Mouse (Mus musculus) monocyte, adult 2 months (primary cell): ENCODE data around the gene Clcc1.
A peak's percentile ranks its signal among the peaks of the same experiment; 100 is the strongest.
"Not testable (repeated sequence)": the region's sequence is repeated elsewhere in the genome, so short reads cannot be mapped to it uniquely, and the experiment has no call there.

Experiments used
- DNase-seq, 2 experiments: peaks; one replicate each; pipeline ENCODE4 v3.0.0; 2022; ENCODE audit warnings: low spot score in 2 of 2, low read depth in 1 of 2

Gene Clcc1

DNA sequence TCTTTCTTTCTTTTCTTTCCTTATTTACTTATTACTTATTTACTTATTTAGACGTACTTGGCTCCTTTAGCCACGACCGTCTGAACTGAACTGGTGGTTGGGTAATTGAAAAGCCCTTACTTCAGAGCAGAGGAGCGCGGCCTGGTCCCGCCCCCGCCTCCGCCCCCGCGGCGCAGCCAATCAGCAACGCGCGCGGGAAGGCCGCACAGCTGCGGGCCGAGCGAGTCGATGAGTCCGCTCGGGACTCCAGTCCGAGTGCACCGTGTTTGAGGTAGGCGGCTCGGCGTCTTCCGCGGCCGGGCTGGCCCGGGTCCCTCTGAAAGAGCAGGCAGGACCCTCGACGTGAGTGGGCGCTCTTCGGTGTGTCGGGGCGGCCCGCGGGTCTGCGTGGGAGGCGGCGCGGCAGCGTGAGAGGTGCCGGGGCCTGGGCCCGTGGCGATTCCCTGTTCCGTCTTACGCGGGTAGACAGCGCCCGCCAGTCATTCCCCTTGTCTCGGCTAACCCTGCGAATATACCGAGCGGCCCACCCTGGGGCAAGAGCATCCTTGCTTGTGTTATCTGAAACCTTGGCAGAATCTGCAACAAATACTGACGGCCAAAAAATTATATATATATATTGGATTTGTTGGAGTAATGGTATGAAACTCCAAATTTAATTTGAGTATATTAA is at the start of gene Clcc1:
Gene Clcc1, plus strand, starts transcription at position 204 of the 670 bp plus-strand sequence.
- peak; percentile 87 to 93 for DNase-seq

DNA sequence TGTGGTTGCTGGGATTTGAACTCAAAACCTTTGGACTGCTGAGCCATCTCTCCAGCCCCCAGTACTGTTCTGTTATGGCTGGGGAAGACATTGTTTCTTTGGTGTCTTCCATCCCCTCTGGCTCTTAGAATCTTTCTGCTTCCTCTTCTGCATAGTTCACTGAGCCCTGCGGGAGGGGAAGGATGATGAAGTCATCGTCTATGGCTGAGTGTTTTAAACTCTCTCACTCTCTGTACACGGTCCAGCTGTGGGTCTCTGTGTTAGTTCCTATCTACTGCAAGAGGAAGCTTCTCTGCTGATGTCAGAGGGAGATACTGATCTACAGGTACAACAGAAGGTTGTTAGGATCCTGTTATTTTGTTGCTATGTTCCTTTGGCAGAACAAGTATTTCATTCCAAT is 44.8 kb upstream of the Clcc1 start:
- DNase-seq: no peak

DNA sequence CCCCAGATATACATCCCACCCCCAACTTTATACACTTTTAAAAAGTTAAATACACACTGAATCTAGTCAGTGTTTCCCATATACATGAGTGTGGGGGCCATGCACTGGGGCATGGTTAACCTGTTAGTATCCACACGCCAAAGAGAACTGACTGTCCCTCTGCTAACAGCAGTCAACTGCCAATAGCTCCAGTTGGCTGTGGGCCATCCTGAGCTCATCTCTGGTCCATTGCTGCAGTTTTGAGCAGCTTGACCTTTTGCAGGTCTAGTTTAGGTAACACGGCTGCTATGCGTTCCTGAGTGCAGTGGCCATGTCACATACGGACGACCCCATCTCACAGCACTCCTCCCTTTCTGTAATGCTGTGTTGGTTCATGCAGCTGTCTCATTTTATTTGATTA is 19.0 kb upstream of the Clcc1 start:
- no peak for DNase-seq

DNA sequence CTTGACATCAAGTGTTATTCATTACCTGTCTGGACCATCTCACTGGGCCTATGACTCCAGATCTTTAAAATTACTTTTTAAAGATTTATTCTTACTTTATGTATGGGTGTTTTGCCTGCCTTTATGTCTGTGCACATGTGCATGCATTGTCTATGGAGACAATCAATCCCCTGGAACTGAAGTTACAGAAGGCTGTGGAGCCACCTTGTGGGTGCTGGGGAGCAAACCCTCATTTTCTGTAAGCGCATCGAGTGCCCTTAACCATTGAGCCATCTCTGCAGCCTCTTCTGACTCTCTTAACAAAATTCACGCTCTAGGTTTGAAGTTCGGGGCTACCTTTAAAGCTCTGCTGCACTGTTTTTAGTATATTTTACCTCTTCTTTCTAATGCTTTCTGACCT is 14.3 kb upstream of the Clcc1 start:
- no peak for DNase-seq

DNA sequence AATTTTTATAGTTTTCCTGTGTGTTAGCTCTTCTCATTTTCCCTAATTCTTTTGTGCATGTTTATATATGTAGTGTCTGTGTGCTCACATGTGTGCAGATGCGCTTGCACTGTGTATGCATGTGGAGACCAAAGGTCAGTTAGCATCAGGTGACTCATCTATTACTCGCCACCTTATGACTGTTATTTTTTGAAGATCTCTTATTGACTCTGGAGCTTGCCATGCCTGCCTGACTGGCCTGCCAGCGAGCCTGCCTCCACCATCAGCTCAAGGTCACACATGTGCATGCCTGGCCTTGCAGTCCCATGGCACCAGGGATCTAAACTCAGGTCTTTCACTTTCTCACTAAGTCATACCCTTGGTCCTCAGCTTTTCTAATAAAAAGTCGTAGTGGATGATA is 12.7 kb upstream of the Clcc1 start:
- DNase-seq: no peak

DNA sequence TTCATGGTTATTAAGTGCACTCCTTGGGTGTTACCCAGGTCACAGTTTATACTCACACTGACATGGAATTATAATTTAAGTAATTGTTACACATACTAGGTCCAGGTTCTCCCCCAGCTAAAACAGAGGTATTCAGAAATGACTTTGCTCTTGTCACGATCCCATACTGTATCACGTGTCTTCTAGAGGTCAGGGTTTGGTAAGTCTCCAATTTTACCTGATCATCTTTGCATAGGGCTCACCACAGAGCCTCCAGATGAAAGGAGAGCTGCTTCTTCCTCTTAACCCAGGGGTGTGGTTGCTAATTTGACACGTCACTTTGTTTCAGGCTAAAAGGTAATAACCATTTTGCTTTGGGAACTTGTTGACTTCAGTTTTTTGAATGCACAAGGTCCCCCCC is 8.9 kb upstream of the Clcc1 start:
- no peak for DNase-seq

DNA sequence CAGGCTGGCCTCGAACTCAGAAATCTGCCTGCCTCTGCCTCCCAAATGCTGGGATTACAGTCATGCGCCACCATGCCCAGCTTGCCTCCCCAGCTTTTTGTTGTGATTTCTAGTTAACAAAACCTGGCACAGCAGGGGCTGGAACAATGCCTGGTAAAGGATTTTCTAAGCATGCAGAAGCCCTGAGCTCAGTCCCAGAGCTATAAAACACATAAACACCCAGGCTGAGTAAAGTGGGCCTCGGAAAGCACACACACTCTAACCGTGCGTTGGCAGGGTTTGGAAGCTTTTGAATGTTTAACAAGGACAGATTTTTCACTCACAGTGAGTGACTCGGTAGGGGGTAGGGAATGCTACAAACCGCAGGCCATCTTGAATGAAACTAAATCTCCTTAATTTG is 7.7 kb upstream of the Clcc1 start:
- DNase-seq: no peak

DNA sequence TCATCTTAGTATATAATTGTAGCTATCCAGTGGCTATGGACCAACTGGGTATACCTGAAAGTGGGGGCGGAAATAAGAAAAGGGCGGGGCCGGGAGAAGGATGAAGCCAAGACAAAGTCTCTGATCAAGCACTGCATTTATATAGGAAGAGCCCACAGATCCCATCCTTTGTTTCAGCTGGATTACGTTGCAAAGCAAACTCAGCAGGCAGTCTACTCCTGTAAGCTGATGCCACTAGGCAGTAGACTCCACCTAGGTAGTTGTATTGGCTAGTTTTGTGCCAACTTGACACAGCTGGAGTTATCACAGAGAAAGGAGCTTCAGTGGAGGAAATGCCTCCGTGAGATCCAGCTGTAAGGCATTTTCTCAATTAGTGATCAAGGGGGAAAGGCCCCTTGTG is 6.0 kb upstream of the Clcc1 start:
- not testable (repeated sequence) for DNase-seq

DNA sequence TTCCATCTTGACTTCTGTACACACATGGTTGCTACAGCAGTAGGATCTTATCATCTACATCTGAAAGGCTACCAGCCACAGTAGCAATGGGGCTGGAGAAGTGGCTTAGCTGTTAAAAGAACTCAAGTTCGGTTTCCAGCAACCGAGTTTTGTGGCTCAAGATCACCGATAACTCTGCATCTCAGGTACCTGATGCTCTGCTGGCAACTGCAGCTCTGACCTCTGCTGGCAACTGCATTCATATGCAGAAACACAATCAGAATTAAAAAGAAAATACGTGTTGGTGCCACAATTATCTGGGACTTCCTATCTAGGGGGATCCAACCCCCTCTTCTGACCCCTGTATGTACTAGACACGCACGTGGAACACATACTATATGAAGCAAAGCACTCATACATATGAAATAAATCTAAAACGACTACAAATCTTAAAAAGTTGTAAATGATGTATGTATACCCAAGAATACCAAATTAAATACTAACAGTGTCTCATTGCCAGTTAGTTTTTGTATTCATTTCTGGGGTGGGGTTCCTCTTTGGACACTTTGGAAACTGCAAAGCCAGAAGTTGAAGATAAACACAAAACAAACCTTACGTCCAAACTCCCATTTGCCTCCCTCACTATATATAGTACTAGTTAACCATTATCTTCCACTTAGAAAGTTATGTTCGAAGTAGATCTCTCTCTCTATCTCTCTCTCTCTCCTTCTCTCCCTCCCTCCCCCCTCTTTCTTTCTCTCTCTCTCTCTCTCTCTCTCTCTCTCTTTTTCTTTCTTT is 659 bp upstream of the Clcc1 start:
- no peak for DNase-seq

DNA sequence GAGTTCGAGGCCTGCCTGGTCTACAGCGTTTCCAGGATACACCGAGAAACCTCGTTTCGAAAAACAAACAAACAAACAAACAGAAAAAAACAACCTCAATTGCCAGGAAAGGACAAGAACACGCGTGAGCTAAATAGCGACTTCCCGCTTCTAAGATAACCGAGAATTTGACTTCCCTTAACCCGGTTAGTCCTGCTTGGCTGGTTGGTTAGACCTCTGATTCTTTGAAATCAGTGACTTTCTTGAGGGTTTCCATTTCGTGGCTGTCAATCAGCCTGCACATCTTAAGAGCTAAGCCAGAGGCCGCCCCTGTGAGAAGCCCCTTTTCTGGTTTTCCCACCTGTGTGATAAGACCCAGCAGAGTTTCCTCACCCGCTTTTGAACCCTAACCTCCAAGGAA is 853 bp downstream of the Clcc1 start:
- DNase-seq: no peak

DNA sequence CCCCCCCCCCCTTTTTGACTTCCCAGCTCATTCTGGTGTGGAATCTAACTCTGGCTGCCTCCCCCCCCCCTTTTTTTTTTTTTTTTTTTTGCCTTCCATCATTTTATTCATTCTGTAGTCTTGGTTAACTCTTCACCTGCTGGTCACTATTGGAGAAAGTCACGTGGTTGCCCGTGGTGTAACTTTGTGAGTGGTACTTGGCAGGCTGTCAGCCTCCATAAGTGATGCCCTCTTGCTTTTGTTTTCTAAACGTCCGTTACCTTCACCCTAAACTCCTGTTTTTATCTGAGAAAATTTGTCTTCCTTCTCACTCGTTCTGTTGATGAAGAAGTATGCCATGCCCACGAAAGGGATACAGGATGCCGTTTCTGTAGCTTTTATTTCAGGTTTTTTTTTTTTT is 1.8 kb downstream of the Clcc1 start:
- no peak for DNase-seq

DNA sequence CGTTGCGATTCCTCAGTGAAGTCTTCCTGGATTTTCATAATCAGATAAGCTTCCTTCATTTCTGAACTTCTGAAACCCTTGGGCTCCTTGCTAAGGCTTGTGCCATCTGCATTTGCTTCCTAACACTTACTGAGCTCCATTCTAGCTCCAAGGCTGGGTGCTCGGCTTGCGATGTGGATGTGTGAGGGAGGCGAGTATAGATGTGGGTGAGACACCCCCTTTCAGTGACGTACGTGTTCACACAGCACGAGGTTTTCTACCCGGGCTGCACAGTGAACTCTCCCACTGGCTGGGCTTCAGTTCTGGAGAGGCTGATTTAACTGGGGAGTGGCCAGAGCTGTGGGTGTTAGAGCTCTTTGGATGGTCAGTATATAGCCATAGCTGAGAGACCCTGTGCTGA is 4.9 kb downstream of the Clcc1 start:
- DNase-seq: no peak

DNA sequence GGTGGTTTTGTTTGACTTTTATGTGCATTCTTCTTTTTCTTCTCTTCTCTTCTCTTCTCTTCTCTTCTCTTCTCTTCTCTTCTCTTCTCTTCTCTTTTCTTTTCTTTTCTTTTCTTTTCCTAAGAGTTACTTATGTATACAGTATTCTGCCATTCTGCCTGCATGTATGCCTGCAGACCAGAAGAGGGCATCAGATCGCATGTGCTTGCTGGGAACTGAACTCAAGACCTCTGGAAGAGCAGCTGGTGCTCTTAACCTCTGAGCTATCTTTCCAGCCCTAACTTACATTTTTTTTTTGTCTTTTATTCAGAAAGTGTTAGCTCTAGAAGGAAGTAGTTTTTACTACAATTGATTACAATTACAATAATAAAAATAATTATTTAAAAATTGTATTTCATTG is 7.2 kb downstream of the Clcc1 start:
- DNase-seq: no peak

DNA sequence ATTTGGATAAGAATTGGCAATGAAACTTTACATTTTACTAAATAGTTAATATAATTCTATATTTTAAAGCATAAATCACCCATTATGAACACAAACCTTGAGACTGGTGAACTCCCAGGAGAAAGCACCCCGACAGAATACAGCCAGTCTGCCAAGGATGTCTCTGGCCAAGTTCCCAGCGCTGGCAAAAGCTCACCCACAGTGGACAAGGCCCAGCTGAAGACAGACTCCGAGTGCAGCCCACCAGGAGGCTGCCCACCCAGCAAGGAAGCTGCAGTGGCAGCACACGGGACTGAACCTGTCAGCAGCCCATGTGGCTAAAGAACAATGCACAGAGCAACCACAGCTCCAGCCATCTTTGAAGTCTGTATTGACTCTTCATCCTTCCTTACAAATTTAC is 22.9 kb downstream of the Clcc1 start:
- DNase-seq: no peak

DNA sequence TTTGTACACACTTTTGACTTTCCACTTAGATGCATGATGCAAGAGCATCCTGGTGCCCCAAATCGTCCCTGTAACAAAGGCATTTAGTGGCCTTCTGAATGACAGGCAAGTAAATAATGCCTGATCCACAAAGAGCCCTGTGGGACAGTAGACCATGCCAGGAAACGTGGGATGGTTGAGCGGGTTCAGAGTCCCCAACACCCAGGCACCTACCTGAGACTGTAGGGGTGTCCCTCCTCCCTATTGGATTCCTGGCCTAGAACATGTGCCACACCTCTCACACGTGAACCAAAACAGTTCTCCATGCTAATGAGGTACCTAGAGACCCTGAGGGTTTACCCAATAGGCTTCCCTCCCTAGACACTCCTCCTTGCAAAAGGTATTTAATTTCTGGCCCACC is 27.3 kb downstream of the Clcc1 start:
- no peak for DNase-seq

DNA sequence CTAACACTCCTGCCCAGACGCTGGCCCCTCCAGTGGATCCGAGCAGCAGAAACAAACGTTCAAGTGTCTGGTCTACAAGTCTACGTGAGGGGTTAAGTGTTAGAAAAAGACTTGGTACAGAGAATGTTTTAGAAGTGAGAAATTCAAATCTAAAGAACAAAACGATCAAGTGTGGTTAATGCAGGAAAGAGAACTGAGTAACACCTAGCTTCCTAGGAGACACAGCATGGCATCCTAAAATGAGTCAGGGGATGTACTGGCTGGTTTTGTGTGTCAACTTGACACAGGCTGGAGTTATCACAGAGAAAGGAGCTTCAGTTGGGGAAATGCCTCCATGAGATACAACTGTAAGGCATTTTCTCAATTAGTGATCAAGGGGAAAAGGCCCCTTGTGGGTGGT is 29.9 kb downstream of the Clcc1 start:
- DNase-seq: not testable (repeated sequence)

DNA sequence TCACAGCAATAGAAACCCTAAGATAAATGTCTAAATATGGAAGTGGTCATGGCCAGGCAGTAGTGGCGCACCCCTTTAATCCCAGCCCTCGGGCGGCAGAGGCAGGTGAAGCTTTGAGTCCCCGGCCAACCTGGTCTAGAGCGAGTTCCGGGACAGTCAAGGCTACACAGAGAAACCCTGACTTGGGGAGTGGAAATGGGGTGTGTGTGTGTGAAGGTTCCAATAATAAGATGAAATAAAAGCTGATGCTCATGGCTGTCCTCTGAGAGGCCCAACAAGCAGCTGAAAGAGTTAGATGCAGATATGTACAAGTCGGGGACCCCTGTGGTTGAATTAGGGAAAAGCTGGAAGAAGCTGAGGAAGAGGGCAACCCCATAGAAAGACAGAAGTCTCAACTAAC is 32.0 kb downstream of the Clcc1 start:
- no peak for DNase-seq

DNA sequence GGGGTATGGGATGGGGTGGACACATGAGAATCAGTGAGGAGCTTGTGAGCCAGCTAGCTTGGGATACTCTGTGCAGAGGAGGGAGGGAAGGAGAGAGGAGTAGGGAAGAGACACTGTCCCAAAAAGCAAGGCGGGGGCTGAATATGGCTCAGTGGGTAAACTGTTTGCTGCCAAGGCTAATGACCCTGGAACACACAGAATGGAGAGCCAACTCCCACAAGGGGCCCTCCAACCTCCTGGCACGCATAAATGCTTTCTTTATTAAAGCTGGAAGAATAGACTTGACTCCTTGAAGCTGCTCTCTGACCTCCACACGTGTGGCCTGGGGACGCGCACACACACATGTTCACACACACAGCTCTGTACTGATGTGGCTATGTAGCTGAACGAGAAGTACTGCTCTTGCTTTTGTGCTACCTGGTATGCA is 35.3 kb downstream of the Clcc1 start:
- DNase-seq: no peak

DNA sequence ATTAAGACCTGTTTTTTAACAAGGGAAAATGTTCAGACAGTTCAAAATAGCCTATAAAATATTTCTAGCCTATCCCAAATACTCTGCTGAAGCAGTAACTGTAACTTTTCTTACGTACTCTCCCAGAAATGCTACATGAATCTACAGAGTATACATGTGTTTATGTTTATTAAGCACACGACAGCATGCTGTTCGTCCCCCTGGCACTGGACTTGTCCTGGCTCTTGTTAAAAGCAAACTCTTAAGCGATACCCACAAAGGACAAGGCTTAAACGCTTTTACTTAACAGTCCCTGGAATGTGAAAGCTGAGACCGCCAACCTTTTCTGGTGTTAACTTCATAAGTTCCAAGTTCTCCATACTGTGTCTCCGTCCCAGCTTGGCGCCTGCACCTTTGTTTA is 35.7 kb downstream of the Clcc1 start:
- DNase-seq: no peak

DNA sequence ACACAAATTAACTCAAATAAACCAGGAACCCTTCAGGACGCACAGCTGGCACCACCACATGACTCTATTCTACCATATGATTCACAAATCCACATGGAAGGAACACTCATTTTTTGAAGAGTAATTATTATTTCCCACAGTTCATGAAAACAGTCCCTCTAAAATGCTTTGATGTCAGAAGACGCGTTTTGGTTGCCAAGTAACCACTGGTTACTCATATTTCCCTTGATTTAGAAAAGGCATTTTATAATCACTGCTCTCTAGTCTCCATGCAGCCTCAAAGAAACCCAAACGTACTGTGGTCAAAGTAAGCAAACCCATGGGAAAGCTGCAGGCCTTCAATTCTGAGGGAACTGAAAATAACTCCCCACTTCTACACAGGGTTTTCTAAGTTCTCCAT is 36.3 kb downstream of the Clcc1 start:
- DNase-seq: no peak

DNA sequence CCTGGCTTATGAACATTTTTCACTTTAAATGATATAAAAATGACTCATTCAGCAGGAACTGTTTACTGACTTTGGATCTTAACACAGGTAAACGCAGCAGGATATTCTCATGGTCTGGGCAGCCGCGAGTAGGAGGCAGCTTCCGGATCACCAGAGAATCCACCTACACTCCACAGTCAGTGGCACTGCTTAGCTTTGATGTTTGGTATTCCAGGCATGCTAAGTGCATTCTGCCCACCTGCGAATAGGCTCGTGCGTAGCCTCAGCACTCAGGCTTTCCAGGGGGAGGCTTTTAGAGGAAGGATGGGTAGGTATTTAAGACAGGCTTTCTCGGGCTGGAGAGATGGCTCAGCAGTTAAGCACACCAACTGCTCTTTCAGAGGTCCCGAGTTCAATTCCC is 40.6 kb downstream of the Clcc1 start:
- no peak for DNase-seq

DNA sequence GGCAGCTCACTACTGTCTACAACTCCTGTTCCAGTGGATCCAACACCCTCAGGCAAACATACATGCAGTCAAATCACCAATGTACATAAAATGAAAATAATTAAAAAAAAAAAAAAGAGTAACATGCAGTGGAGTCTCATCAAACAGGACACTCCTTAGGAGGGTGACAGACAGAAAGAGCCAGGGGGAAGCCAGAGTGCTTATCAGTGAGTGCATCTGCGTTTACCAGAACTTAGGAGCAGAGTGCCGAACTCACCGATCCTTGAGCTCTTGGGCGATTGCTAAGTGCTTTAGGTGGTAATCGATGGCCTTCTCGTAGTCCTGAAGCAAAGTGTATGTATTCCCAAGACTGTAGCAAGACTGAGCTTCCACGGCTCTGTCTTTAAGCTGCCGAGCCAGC is 44.9 kb downstream of the Clcc1 start:
- no peak for DNase-seq

DNA sequence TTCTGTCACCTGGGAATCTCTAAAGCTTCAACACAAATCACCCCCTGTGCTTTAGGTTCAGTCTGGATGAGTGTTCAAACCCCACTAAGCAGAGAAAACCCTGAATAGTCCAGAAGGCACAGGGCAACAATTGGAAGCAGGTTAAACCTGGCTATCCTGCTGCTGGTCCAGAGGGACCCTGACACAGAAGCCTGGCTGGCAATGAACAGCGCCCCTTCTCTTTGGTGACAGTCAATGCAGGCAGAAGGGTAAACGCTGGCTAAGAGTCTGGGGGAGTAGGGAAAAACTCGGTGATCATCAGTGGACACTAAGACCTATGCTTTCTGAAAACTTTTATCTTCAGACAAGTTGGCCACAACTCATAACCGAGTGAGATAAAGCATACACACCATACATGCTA is 46.1 kb downstream of the Clcc1 start:
- DNase-seq: no peak
